Mouse (Mus musculus) T-helper 17 cell (primary cell): Measurements from ENCODE around the gene Srsf1.

Source experiments
- in situ Hi-C, 2 experiments: fragments of 300-600 bp; cut with MboI, MseI; formaldehyde crosslinking; loops; 1 replicate in 1 of 2; 2 replicates in 1 of 2; pipeline ENCODE4 v1.15.1; 2025; ENCODE audit warnings: high pct_unique_total_duplicates in 2 of 2

The Srsf1 gene

DNA sequence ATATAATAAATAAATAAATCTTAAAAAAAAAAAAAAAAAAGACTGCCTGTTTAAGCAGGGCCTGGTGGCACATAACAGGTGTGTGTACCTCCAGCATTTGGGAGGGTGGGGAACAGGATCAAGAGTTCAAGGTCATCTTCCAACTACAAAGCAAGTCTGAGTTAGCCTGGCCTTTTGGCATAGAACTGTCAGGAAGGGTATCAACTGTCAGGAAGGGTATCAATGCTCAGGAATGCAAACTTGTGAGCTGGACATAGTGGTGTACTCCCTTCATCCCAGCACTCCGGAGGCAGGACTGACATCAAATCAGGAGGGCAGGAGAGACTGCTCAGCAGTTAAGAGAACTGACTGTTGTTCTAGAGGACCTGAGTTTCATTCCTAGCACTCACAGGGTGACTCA is 8.1 kb upstream of the Srsf1 start:
- in situ Hi-C loops = no loop called here

- in situ Hi-C loops = loop anchor here in 1 of 2 experiments (5.0 to 10.0 kb wide), 2 partner anchors 72 to 320 kb away; no protein-coding TSS in a partner anchor
Measured at GRCm38 (mm10) chr11:88044314-88044713, 2.9 kb upstream of the Srsf1 start.

GRCm38 (mm10) chr11:88045159-88045558 is 2.0 kb upstream of the Srsf1 start:
- in situ Hi-C loops = loop anchor here (5.0 to 10.0 kb wide), 2 partner anchors 73 to 320 kb away; no protein-coding TSS in a partner anchor

- in situ Hi-C loops = loop anchor here (5.0 to 10.0 kb wide), 2 partner anchors 74 to 321 kb away; no protein-coding TSS in a partner anchor
Measured at GRCm38 (mm10) chr11:88045878-88046277, 1.3 kb upstream of the Srsf1 start.

- in situ Hi-C loops = loop anchor here (5.0 to 10.0 kb wide), 2 partner anchors 74 to 322 kb away; no protein-coding TSS in a partner anchor
Measured at GRCm38 (mm10) chr11:88046323-88046937, 743 bp upstream of the Srsf1 start.

GRCm38 (mm10) chr11:88047871-88048531 is 828 bp downstream of the Srsf1 start:
- in situ Hi-C loops = loop anchor here (5.0 to 10.0 kb wide), 2 partner anchors 76 to 323 kb away; no protein-coding TSS in a partner anchor

DNA sequence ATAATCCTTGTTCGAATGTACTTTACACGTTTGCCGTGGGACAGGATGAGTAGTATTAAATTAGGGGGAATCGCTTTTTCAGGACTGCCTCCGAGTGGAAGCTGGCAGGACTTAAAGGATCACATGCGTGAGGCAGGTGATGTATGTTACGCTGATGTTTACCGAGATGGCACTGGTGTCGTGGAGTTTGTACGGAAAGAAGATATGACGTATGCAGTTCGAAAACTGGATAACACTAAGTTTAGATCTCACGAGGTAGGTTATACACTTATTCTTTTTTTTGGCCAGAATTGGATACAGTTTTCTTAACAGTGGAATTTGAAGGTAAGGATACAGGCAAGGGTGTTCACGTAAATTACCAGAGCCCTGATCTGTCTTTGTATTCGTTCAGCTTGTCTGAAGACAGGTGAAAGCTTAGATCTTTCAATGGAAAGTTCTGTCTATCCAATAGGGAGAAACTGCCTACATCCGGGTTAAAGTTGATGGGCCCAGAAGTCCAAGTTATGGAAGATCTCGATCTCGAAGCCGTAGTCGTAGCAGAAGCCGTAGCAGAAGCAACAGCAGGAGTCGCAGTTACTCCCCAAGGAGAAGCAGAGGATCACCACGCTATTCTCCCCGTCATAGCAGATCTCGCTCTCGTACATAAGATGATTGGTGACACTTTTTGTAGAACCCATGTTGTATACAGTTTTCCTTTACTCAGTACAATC is 1.9 kb downstream of the Srsf1 start:
- in situ Hi-C loops = loop anchor here (5.0 to 10.0 kb wide), 2 partner anchors 77 to 324 kb away; no protein-coding TSS in a partner anchor

GRCm38 (mm10) chr11:88049732-88050131 is 2.6 kb downstream of the Srsf1 start:
- in situ Hi-C loops = loop anchor here (5.0 to 10.0 kb wide), 2 partner anchors 77 to 325 kb away; no protein-coding TSS in a partner anchor

- in situ Hi-C loops = no loop called here
Measured at GRCm38 (mm10) chr11:88052638-88053037, 5.5 kb downstream of the Srsf1 start.

- in situ Hi-C loops = no loop called here
Measured at GRCm38 (mm10) chr11:88053821-88054220, 6.6 kb downstream of the Srsf1 start.

GRCm38 (mm10) chr11:88054589-88054988 is 7.4 kb downstream of the Srsf1 start:
- in situ Hi-C loops = no loop called here

DNA sequence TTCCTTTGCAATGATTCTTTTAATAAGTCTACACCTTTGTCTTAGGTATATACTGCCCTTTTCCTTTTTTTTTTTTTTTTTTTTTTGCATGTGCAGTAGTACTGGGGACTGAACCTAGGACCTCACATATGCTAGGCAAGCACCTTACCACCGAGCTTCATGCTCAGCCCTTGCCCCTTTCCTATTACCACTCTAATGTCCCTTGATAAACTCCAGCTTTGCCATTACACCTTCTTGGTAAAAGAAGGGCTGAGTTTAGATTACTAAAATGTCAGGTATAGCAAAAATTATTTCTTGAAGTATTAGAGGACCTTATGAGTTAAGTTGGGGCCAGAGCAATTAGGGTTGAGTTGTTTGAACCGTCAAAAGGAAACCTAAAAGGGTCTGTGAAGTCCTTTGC is 8.6 kb downstream of the Srsf1 start:
- in situ Hi-C loops = loop anchor here in 1 of 2 experiments (5.0 kb wide), 1 partner anchor 147 kb away; the partner anchor contains the start of gene Mrps23

- in situ Hi-C loops = loop anchor here in 1 of 2 experiments (5.0 kb wide), 1 partner anchor 145 kb away; the partner anchor contains the start of gene Mrps23
Measured at GRCm38 (mm10) chr11:88057788-88058187, 10.6 kb downstream of the Srsf1 start.

GRCm38 (mm10) chr11:88059141-88059540 is 12.0 kb downstream of the Srsf1 start:
- in situ Hi-C loops = loop anchor here in 1 of 2 experiments (5.0 kb wide), 1 partner anchor 143 kb away; the partner anchor contains the start of gene Mrps23

GRCm38 (mm10) chr11:88061892-88062625 is 14.9 kb downstream of the Srsf1 start:
- in situ Hi-C loops = loop anchor here in 1 of 2 experiments (5.0 kb wide), 1 partner anchor 130 kb away; no protein-coding TSS in a partner anchor

DNA sequence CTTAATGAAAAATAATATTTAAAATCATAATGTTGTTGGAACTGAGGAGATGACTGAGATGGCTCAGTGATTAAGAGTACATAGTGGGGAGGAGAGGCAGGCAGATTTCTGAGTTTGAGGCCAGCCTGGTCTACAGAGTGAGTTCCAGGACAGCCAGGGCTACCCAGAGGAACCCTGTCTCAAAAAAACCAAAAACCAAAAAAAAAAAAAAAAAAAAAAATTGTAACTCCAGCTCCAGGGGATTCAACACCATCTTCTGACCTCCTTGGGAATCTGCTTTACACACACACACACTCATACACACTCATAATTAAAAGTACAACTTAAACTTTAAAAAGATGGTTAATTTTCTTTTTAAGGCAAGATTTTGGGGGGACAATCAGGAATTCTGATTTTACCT is 18.6 kb downstream of the Srsf1 start:
- in situ Hi-C loops = no loop called here

DNA sequence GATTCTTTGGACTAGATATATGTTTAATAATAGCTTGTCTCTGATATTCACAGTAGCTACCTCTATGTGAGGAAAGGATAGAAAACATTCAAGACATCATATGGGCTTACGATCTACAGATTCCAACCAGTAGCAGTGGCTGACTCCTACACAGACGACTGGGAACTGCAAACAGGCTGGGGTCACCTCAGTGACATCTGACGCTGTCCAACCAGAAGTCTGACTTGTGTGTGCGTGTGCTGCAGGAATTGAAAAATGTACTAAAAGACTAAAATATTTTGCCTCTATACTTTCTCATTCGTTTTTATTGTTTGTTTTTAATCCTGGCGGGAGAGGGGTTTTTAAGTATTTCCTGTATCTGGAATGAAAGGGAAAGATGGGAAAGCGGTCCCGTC is 20.0 kb downstream of the Srsf1 start:
- in situ Hi-C loops = no loop called here

DNA sequence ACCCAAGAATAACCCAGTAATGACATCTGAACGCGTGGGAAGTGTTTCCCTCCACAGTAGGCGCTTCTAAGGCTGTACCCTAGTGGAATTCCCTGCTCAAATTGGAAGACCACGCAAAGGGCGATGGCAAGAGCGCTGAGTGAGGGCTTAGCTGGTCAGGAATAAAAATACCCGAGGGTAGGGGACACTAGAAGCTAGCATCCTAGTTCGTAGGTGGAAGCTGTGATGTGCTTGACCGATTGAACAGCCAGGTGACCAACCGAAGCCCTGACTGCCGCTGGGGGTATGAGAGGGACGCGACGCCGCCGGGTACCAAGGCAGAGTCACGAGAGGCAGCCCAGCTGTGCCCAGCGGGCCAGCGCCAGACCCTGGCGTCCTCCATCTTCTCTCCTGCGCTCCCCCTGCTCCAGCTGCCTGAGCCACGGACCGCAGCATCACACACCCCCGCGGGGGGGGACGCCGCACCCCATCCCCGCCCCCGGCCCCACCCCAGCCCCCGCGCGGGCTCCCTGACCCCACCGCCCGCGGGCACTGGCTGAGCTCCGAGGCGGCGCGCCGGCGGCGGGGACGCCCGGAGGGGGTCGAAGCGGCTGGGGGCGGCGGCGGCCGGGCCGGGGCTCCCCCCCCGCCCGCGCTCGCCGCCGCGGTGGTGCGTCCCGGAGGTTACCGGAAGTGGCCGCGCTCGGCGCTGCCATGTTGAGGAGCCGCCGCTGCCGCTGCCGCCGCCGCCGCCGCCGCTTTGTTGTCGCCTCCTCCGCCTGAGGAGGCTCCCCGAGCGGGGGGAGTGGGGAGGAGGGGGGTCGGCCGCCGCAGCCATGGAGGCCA is 20.6 kb downstream of the Srsf1 start, which contains the start of gene Vezf1:
TSS of gene Vezf1 (plus strand) at position 694 of the 825 bp plus-strand sequence.
- in situ Hi-C loops = no loop called here

- in situ Hi-C loops = no loop called here
Measured at GRCm38 (mm10) chr11:88068411-88069245, 21.5 kb downstream of the Srsf1 start.
